ENCODE assay signal across 8 mouse cellular contexts in genomic region chr11:30754855-30755530, GRCm38 (mm10). TPM values are rescaled to one million over a fixed set of nuclear protein-coding genes. Genes with fewer than 3 reads are reported as not detected.
DNase-seq lines count a peak whose midpoint lies in the region; ATAC-seq lines count a peak whose summit lies in the region.

No protein-coding gene starts in this region.

- peak overlapping the region; percentile 63 for H3K4me3 ChIP-seq in forebrain, embryonic 16.5 days (replicated peaks; ENCODE audit: low read length)
- H3K4me3 ChIP-seq in hindbrain, embryonic 14.5 days (replicated peaks; ENCODE audit: low read length): peak overlapping the region; percentile 59
- peak overlapping the region; percentile 50 for H3K4me3 ChIP-seq in liver, embryonic 12.5 days
- peak overlapping the region; percentile 66 for H3K4me3 ChIP-seq in neural tube, embryonic 12.5 days

- DNase-seq in adrenal gland, adult 18-20 months (ENCODE audit: low spot score in 2 of 2): peak; percentile 15 to 22
- no peak for DNase-seq in adrenal gland, postnatal 4 days (ENCODE audit: low spot score in 2 of 2)
- peak; percentile 43 for DNase-seq in adrenal gland, postnatal 25 days
- peak; percentile 26 for DNase-seq in hindbrain, embryonic 14.5 days (ENCODE audit: low spot score)
- no peak for DNase-seq in T-cell, adult 2 months (ENCODE audit: low spot score)

- H3K4me2 ChIP-seq in forebrain, embryonic 16.5 days (ENCODE audit: low read length): peak overlapping the region; percentile 93
- peak overlapping the region; percentile 95 for H3K4me2 ChIP-seq in hindbrain, embryonic 14.5 days (replicated peaks)
- peak overlapping the region; percentile 72 for H3K4me2 ChIP-seq in liver, embryonic 12.5 days
- peak overlapping the region; percentile 98 for H3K4me2 ChIP-seq in neural tube, embryonic 12.5 days (replicated peaks)

- no peaks in the 10 kb centered on the region for H3K9me3 ChIP-seq in forebrain, embryonic 16.5 days (ENCODE audit: control insufficient read depth, low read length)
- H3K9me3 ChIP-seq in hindbrain, embryonic 14.5 days (ENCODE audit: control insufficient read depth, low read length): no peaks in the 10 kb centered on the region
- no peaks in the 10 kb centered on the region for H3K9me3 ChIP-seq in liver, embryonic 12.5 days (replicated peaks)
- no peaks in the 10 kb centered on the region for H3K9me3 ChIP-seq in neural tube, embryonic 12.5 days

- H3K27me3 ChIP-seq in forebrain, embryonic 16.5 days (replicated peaks; ENCODE audit: control insufficient read depth, insufficient read depth, low read length): no peaks in the 10 kb centered on the region; the same call in 1 of the 2 replicates
- peaks cover 6% of the 10 kb centered on the region; the same call in 1 of the 2 replicates for H3K27me3 ChIP-seq in hindbrain, embryonic 14.5 days (ENCODE audit: control insufficient read depth, insufficient read depth, low read length)
- peaks cover 37% of the 10 kb centered on the region for H3K27me3 ChIP-seq in liver, embryonic 12.5 days (replicated peaks)
- no peaks in the 10 kb centered on the region; the same call in 1 of the 2 replicates for H3K27me3 ChIP-seq in neural tube, embryonic 12.5 days (replicated peaks)

- H3K36me3 ChIP-seq in forebrain, embryonic 16.5 days (ENCODE audit: control insufficient read depth, insufficient read depth): no peaks in the 10 kb centered on the region
- no peaks in the 10 kb centered on the region for H3K36me3 ChIP-seq in hindbrain, embryonic 14.5 days (replicated peaks; ENCODE audit: control insufficient read depth, insufficient read depth)
- H3K36me3 ChIP-seq in liver, embryonic 12.5 days: no peaks in the 10 kb centered on the region
- no peaks in the 10 kb centered on the region for H3K36me3 ChIP-seq in neural tube, embryonic 12.5 days

- no peak overlapping the region for H3K27ac ChIP-seq in forebrain, embryonic 16.5 days (ENCODE audit: low read length)
- no peak overlapping the region for H3K27ac ChIP-seq in hindbrain, embryonic 14.5 days
- H3K27ac ChIP-seq in liver, embryonic 12.5 days: no peak overlapping the region
- H3K27ac ChIP-seq in neural tube, embryonic 12.5 days: no peak overlapping the region

- under 1% methylated on average over 53 of the region's 66 CpGs for WGBS in forebrain, embryonic 16.5 days
- under 1% methylated on average over 53 of the region's 66 CpGs for WGBS in hindbrain, embryonic 14.5 days
- 2% methylated on average over 66 of the region's 66 CpGs for WGBS in liver, embryonic 12.5 days (ENCODE audit: insufficient replicate concordance)
- WGBS in neural tube, embryonic 12.5 days: under 1% methylated on average over 59 of the region's 66 CpGs

- peak; percentile 95 for ATAC-seq in forebrain, embryonic 16.5 days
- peak; percentile 91 for ATAC-seq in hindbrain, embryonic 14.5 days (ENCODE audit: low FRiP score)
- ATAC-seq in liver, embryonic 12.5 days: peak; percentile 46; the same call in 1 of the 2 replicates
- ATAC-seq in neural tube, embryonic 12.5 days (ENCODE audit: low FRiP score, low read depth): peak; percentile 88

- H3K9ac ChIP-seq in forebrain, embryonic 16.5 days (replicated peaks; ENCODE audit: low read depth, low read length): peak overlapping the region; percentile 71
- peak overlapping the region; percentile 77 for H3K9ac ChIP-seq in hindbrain, embryonic 14.5 days
- peak overlapping the region; percentile 44 for H3K9ac ChIP-seq in liver, embryonic 12.5 days
- peak overlapping the region; percentile 71 for H3K9ac ChIP-seq in neural tube, embryonic 12.5 days

- no peaks in the 10 kb centered on the region for H3K4me1 ChIP-seq in forebrain, embryonic 16.5 days (replicated peaks; ENCODE audit: control insufficient read depth, insufficient read depth, low read length)
- 0 out of 2 replicates have a peak, but pooled peaks cover 2% of the 10 kb centered on the region for H3K4me1 ChIP-seq in hindbrain, embryonic 14.5 days (replicated peaks; ENCODE audit: control insufficient read depth, insufficient read depth, low read length)
- peaks cover 8% of the 10 kb centered on the region; the same call in 1 of the 2 replicates for H3K4me1 ChIP-seq in liver, embryonic 12.5 days
- no peaks in the 10 kb centered on the region for H3K4me1 ChIP-seq in neural tube, embryonic 12.5 days

RNA-seq across cellular contexts. Expression of gene Psme4, which starts 16.5 kb away (rescaled TPM):
- 10 to 100 TPM; 48.8 to 61.6 TPM for total RNA-seq in adrenal gland, adult 18-20 months (2021)
- 10 to 100 TPM; 64.5 to 70.9 TPM for total RNA-seq in adrenal gland, postnatal 4 days (2021)
- total RNA-seq in adrenal gland, postnatal 25 days (2021): 77.5 and 80.9 TPM in 2 replicates
- 17.2 and 17.6 TPM in 2 replicates for polyA plus RNA-seq in forebrain, embryonic 16.5 days (2015; fragmentation: Nextera tagmentation; extraction: Ambion mirVana)
- polyA plus RNA-seq in hindbrain, embryonic 14.5 days (2014; fragmentation: Nextera tagmentation; extraction: Ambion mirVana): 19.0 and 26.6 TPM in 2 replicates
- 16.1 and 16.4 TPM in 2 replicates for polyA plus RNA-seq in liver, embryonic 12.5 days (2016; fragmentation: Nextera tagmentation; extraction: Ambion mirVana)
- 30.8 and 31.2 TPM in 2 replicates for polyA plus RNA-seq in neural tube, embryonic 12.5 days (2016; fragmentation: Nextera tagmentation; extraction: Ambion mirVana)

Comparison
In these comparisons a context has a peak if more than half of its experiments do, and no peak if none do; other contexts are left out.
1. DNase-seq: peak in adrenal gland, adult 18-20 months (2 of 2), adrenal gland, postnatal 25 days (single experiment) and hindbrain, embryonic 14.5 days (single experiment); none in adrenal gland, postnatal 4 days (0 of 2) and T-cell, adult 2 months (single experiment).
2. Peak in every context shown above with its lines, with median percentiles within 50 percentile points of each other: ATAC-seq, H3K4me2 ChIP-seq, H3K4me3 ChIP-seq and H3K9ac ChIP-seq.